Mouse (Mus musculus) ES-E14 (cell line): ENCODE results near the gene Xpnpep2. TPM values are rescaled to one million over a fixed set of nuclear protein-coding genes. Genes with fewer than 3 reads are reported as not detected.

Source experiments
- DNase-seq: peaks from one replicate; pipeline ENCODE4 v3.0.0-alpha.2; 2013; ENCODE audit warnings: low read depth, low spot score
- H3K27ac ChIP-seq: 2 replicates; pipeline ENCODE4 v1.5.1; 2012; ENCODE audit warnings: low read depth, mild to moderate bottlenecking, low read length, moderate library complexity, mixed read lengths; ENCODE audit not compliant: poor library complexity, insufficient read depth, severe bottlenecking
- H3K36me3 ChIP-seq: 2 replicates; pipeline ENCODE4 v1.6.1; 2012; ENCODE audit warnings: mild to moderate bottlenecking, low read length, moderate library complexity, mixed read lengths; ENCODE audit not compliant: control insufficient read depth, poor library complexity, insufficient read depth, severe bottlenecking
- H3K4me1 ChIP-seq, 2 experiments: fragments of 150-350 bp in 1 of 2; sonication (generic) in 1 of 2; 2 replicates each; pipeline ENCODE4 v1.6.1; 2012; ENCODE audit warnings: low read length in 2 of 2, mild to moderate bottlenecking in 1 of 2, mixed read lengths in 1 of 2; ENCODE audit not compliant: control insufficient read depth in 2 of 2, insufficient read depth in 2 of 2, poor library complexity in 1 of 2
- H3K4me3 ChIP-seq, 2 experiments: fragments of 150-350 bp in 1 of 2; sonication (generic) in 1 of 2; 2 replicates each; pipeline ENCODE4 v1.5.1; 2012; ENCODE audit warnings: low read length in 2 of 2, low read depth in 1 of 2, mild to moderate bottlenecking in 1 of 2, mixed read lengths in 1 of 2; ENCODE audit not compliant: insufficient read depth in 1 of 2, poor library complexity in 1 of 2, severe bottlenecking in 1 of 2
- H3K9ac ChIP-seq: 2 replicates; pipeline ENCODE4 v1.6.1; 2012; ENCODE audit warnings: low read depth, mild to moderate bottlenecking, low read length, mixed read lengths; ENCODE audit not compliant: poor library complexity, insufficient read depth, severe bottlenecking
- H3K9me3 ChIP-seq: fragments of 150-350 bp; sonication (generic); 2 replicates; pipeline ENCODE4 v1.6.1; 2012; ENCODE audit warnings: low read depth, mild to moderate bottlenecking, low read length; ENCODE audit not compliant: control insufficient read depth, insufficient read depth
- CHD2 ChIP-seq: IDR thresholded peaks from 2 replicates; pipeline ENCODE4 v1.6.1; 2014; ENCODE audit warnings: mild to moderate bottlenecking, low read depth, low read length, inconsistent platforms
- HCFC1 ChIP-seq: IDR thresholded peaks from 2 replicates; pipeline ENCODE4 v1.6.1; 2012; ENCODE audit warnings: low read length, inconsistent platforms, borderline replicate concordance; ENCODE audit not compliant: insufficient read depth
- MAFK ChIP-seq: IDR thresholded peaks from 2 replicates; pipeline ENCODE4 v1.6.1; 2014; ENCODE audit warnings: mild to moderate bottlenecking, low read depth, low read length, inconsistent platforms; ENCODE audit not compliant: insufficient read depth
- ZC3H11A ChIP-seq: IDR thresholded peaks from 2 replicates; pipeline ENCODE4 v1.6.1; 2012; ENCODE audit warnings: low read depth, mild to moderate bottlenecking, inconsistent platforms, low read length, borderline replicate concordance
- ZNF384 ChIP-seq: IDR thresholded peaks from 2 replicates; pipeline ENCODE4 v1.6.1; 2012; ENCODE audit warnings: low read depth, low read length, inconsistent platforms
- in situ Hi-C, 2 experiments: fragments of 600-800 bp; cut with MboI; formaldehyde crosslinking; loops; one replicate each; pipeline ENCODE4 v1.15.1; 2025; ENCODE audit warnings: low sequenced_read_pairs in 2 of 2, inconsistent platforms in 1 of 2; ENCODE audit not compliant: unreplicated experiment in 2 of 2
- total RNA-seq: library from RNA; depleted of rRNA; stranded (reverse); fragments of 300-350 nt; gene quantifications from 2 replicates; pipeline ENCODE4 v1.2.3, GENCODE M21; 2012

The Xpnpep2 gene
- total RNA-seq, 1 experiment: 1.6 TPM

DNA sequence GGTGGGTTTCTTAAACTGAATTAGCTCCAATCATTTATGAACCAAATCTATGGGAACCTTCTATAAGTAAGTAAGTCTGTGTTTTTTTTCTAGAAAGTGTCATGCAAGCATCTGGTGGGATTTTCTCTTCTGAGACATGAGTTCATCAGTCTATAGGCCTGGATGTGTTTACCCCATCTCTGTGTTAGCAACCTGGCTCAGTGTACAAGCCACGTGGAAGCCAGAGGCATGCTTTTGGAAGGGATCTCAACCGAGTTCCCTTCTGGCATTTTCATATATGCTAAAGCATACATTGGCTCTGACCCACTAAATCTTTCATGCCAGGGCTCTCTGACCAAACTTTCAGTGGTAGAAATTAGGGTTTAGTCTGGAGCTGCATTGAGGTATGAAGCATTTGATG lies 45.4 kb downstream of the Xpnpep2 start:
- no peak overlapping the region for H3K9ac ChIP-seq
- no peak overlapping the region for H3K4me3 ChIP-seq
- in situ Hi-C loops: no loop called here
- H3K4me1 ChIP-seq: peaks cover 0 to 3% of the 10 kb centered on the region in 2 experiments; a peak in 1 of 4 replicates
- H3K9me3 ChIP-seq: no peaks in the 10 kb centered on the region
- TF ChIP-seq MAFK (no peak), CHD2 (no peak), ZC3H11A (no peak), HCFC1 (no peak), ZNF384 (no peak)
- DNase-seq: no peak
- no peak overlapping the region for H3K27ac ChIP-seq
- H3K36me3 ChIP-seq: no peaks in the 10 kb centered on the region

DNA sequence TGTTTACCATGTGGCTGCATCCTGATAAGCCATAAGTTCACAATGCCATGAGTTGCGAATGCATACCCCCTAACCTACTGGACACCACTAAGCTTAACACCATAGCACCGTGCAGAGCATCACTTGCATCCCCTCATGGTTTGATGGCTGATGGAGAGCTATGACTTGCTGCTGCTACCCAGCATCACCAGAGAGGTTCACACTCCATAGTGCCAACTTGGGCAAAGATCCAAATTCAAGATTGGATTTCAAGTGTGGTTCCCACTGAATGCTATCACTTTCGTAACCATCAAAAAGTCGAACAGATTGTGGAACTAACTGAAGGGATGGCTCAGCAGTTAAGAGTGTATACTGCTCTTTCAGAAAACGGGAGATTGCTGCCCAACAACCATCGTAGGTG lies 47.0 kb downstream of the Xpnpep2 start:
- Histone ChIP-seq H3K9me3 (no peaks in the 10 kb centered on the region), H3K4me1 (peaks cover 0 to 3% of the 10 kb centered on the region in 2 experiments; a peak in 1 of 4 replicates), H3K27ac (no peak overlapping the region), H3K4me3 (no peak overlapping the region), H3K36me3 (no peaks in the 10 kb centered on the region), H3K9ac (no peak overlapping the region)
- no peak for TF ChIP-seq MAFK
- no peak for TF ChIP-seq ZNF384
- TF ChIP-seq CHD2: no peak
- no peak for TF ChIP-seq HCFC1
- TF ChIP-seq ZC3H11A: no peak
- DNase-seq: no peak
- in situ Hi-C loops: no loop called here

DNA sequence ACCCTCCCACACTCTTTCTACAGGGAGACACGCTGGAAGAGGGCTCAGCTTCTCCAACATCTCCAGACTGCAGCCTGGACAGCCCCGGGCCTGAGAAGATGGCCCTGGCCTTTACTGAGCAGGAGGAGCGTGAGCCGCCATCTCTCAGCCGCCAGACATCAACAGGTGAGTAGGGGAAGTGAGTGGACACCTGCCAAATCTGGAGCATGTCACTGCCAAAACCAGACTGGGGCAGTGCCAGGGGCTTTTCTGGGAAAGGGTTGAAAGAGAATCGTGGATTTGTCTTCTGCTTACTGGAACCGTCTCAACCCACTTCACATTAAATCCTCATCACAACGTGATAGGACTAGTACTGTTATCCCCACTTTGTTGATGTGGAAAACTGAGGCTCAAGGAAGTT lies 48.9 kb downstream of the Xpnpep2 start:
- Histone ChIP-seq H3K36me3 (no peaks in the 10 kb centered on the region), H3K9ac (no peak overlapping the region), H3K4me3 (no peak overlapping the region), H3K4me1 (peaks cover 0 to 1% of the 10 kb centered on the region in 2 experiments; a peak in 1 of 4 replicates), H3K27ac (no peak overlapping the region), H3K9me3 (no peaks in the 10 kb centered on the region)
- DNase-seq: no peak
- in situ Hi-C loops: no loop called here
- no peak for TF ChIP-seq ZC3H11A
- no peak for TF ChIP-seq MAFK
- TF ChIP-seq CHD2: no peak
- no peak for TF ChIP-seq ZNF384

DNA sequence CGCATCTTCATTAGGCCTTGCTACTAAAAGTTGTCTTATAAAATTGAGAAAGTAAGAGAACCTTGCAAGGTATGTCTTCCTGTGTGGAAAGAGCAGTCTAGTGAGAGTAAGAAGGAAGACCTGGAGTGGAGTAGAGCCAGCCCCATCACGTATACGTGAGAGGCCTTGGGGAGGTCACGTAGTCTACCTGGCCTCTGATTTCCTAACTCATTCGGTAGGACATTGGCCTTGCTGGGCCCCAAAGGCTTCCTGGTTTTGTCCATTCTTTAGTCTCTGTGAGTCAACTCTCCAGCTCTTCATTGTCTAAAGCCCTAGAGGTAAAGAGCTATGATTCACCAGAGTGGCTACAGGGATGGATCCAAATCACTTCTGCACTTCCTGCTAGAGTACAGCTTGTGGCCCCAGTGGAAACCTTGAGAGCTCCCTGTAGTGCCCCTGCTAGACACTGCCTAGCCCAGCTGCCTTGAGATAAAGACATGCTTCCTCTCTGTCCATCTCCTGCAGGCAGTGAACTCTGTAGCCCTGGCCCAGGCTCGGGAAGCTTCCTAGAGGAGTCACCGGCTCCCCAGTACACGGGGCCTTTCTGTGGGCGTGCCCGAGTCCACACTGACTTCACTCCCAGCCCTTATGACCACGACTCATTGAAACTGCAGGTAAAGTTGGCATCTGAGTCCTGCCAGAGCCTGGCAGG lies 49.8 kb downstream of the Xpnpep2 start:
- H3K9me3 ChIP-seq: no peaks in the 10 kb centered on the region
- in situ Hi-C loops: no loop called here
- no peak overlapping the region for H3K9ac ChIP-seq
- H3K4me3 ChIP-seq: no peak overlapping the region
- no peak for DNase-seq
- no peaks in the 10 kb centered on the region for H3K4me1 ChIP-seq
- H3K27ac ChIP-seq: no peak overlapping the region
- TF ChIP-seq CHD2 (no peak), MAFK (no peak), ZC3H11A (no peak), HCFC1 (no peak), ZNF384 (no peak)
- H3K36me3 ChIP-seq: no peaks in the 10 kb centered on the region
